Mouse (Mus musculus) cortical plate, adult 2 months (tissue): ENCODE measurements at regions not wholly inside any gene's neighbourhood (a gene's known extent, or its start where the extent isn't known, plus 50 kb on each side); places are given as distances from the start of the nearest gene placed in this dataset.

Source experiments
- CTCF ChIP-seq: fragments of 200-500 bp; IDR thresholded peaks from 2 replicates; pipeline ENCODE4 v1.5.1; 2011; ENCODE audit warnings: mild to moderate bottlenecking, control low read depth, low read length; ENCODE audit not compliant: insufficient read depth; ENCODE audit errors: extremely low read depth
- POLR2A ChIP-seq: fragments of 200-500 bp; IDR thresholded peaks from 2 replicates; pipeline ENCODE4 v1.6.1; 2011; ENCODE audit warnings: mild to moderate bottlenecking, low read length, control low read depth; ENCODE audit not compliant: insufficient read depth; ENCODE audit errors: extremely low read depth

DNA sequence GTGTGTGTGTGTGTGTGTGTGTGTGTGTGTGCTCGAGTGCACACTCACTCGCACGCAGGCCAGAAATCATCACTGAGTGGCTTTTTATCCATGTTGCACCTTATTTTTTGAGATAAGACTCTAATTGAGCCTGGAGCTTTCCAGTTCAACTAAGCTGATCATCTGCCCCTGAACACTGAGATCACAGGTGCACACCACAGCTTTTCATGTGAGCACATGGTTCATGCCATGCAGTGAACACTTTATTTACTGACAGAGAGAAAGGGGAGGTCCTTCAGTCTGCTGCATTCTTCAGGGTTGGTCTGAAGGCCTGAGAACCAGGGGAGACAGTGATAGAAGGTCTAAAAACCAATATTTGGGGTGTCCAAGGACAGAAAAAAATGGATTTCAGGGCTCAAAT is 161.7 kb upstream of the Olig3 start:
- no peak for TF ChIP-seq POLR2A
- no peak for TF ChIP-seq CTCF
